Mouse (Mus musculus): ENCODE measurements around the gene Heatr5a.

DNA sequence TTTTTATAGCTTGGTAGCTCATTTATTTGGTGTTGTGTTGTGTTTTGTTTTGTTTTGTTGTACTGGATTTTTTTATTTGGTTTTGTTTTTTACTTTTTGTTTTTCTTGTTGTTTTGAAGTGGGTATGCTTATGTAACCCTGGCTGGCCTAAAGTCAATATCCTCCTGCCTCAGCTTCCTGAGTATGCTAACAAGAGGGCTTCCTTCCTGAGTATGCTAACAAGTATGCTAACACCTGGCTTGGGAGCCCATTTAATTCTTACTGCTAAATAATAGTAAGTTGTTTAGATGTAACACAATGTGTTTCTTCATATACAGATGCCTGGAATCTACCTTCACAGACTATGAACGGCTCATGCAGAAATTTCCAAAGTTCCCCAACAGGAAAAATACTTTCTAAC lies 140.4 kb downstream of the Heatr5a start:
- TF ChIP-seq CTCF (IDR thresholded peaks at IDR 0.05; ENCODE audit: low read depth) (no peak), EP300 (optimal IDR thresholded peaks at IDR 0.05) (no peak)
